Mouse (Mus musculus) brain, adult 2 months (tissue): ENCODE measurements around the gene Serpinb1b.
A peak's percentile ranks its signal among the peaks of the same experiment; 100 is the strongest.

Experiments used
- DNase-seq: peaks from one replicate; pipeline ENCODE4 v3.0.0; 2011; ENCODE audit warnings: low read depth, low spot score

The Serpinb1b gene

DNA sequence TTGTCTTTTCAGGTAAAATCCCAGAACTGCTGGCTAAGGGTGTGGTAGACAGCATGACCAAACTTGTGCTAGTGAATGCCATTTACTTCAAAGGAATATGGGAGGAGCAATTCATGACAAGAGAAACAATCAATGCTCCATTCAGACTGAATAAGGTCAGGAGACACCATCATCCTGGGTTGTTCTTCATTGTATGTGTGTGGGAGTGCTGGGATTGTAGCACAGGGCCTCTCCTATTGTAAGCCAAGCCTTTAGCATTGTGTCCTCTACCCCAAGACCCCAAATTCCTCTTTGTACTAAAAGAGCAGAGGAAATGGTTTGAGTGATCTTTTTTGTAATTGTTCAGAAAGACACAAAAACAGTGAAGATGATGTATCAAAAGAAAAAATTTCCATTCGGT lies 12.9 kb downstream of the Serpinb1b start:
- DNase-seq = no peak

DNA sequence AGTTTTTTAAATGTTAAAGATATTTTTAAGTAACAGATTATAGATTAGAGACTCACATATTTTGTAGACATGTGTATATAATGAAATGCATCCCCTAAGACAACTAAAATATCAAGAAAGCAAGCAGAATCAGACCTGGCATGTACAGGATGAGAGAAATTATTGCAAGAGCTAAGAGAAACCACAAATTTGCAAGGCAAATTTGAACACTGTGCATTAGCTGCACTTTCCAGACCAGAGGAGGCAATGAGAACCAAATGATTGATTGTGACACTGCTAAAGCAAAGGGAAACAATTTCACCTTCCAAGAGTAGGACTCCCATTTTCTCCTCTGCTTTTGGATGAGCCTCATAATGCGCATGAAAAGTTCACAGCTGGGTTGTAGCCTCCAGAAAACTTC lies 17.2 kb downstream of the Serpinb1b start:
- DNase-seq = no peak

DNA sequence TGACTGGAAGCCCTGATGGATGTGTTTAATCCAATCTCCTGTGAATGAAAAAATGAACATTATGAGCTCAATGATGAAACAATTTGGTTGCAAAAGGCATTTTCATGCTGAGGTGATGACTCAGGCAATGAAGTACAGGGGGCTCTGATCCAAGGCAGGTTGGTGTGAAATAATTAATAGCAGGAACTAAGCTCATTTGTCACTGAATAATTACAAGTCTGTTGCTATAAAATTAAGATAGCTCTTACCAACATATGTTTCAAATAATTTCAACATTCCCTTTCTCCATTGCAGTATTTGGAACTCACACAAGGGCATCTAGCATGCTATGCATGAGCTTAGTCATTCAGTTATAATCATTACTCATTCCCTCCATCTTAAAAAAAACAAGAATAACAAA lies 27.3 kb downstream of the Serpinb1b start:
- DNase-seq = peak; percentile 41

DNA sequence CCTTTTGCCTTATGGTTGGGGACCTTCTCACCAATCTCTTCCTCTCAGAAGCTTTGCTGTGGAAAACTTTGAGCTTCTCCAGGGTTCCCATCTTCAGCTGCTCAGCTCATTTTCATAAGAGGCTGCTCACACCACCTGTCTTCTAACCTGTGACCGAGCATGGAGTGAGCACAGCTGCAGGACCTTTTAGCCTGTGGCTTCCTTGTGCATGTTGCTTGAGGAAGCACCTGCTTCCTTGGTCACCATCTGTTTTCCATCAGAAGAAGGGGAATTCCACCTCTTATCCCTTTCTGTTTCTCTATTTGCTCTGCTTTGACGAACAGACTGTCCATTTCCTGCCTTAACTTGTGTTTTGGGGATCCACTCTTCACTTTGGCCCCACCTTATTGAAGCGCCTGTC lies 34.7 kb downstream of the Serpinb1b start:
- no peak for DNase-seq

DNA sequence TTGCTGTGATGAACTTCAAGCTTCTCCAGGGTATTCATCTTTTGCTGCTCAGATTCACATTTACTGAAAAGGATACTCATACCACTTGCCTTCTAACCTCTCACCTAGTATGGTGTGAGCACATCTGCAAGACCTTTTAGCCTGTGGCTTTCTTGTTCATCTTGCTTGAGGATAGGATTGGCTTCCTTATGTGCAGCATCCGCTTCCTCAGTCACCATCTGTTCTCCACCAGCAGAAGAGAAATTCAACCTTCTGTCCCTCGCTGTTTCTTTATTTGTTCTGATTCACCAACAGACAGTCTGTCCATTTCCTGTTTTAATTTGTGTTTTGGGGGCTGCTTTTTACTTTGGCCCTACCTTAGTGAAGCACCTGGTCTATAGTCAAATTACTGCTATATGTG lies 59.3 kb downstream of the Serpinb1b start:
- peak; percentile 70 for DNase-seq

DNA sequence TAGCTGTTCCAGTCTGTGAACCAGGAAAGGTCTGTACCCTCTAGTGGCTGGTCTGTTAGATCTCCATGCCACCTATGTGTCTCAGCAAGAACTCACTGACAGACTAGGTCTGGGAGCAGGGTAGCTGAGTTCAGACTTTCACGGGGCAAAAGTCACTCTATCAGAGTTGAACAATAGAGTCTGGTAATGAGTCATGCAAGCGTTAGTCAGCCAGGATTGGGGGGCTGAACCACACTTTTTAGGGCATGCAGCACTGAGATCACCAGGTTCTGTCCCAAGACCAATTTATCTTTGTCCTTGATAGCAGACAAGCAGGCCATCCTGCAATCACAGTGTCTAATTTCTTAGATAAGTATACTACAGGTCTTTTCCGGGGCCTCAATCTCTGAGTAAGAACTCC lies 63.1 kb downstream of the Serpinb1b start:
- peak; percentile 10 for DNase-seq
